Mouse (Mus musculus): ENCODE measurements at regions not wholly inside any gene's neighbourhood (a gene's known extent, or its start where the extent isn't known, plus 50 kb on each side); places are given as distances from the start of the nearest gene placed in this dataset.

DNA sequence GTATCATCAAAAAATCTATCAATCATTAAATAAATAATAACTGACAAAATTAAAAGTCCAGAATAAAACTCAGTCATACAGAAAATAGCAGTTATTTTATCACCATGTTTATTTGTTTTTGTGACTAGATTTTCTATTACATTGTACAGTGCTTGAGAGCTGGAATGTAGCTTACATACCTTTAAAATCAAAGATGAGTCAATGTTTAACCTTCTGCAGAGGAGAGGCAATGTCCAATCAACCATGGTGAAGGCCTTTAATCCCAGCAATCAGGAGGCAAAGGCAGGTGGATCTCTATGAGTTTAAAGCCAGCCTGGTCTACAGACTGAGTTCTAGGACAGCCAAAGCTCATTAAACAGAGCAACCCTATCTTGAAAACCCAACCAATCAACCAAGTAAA, 131.1 kb downstream of the Gm9733 start:
- no peak for DNase-seq (ENCODE audit: low read depth)

DNA sequence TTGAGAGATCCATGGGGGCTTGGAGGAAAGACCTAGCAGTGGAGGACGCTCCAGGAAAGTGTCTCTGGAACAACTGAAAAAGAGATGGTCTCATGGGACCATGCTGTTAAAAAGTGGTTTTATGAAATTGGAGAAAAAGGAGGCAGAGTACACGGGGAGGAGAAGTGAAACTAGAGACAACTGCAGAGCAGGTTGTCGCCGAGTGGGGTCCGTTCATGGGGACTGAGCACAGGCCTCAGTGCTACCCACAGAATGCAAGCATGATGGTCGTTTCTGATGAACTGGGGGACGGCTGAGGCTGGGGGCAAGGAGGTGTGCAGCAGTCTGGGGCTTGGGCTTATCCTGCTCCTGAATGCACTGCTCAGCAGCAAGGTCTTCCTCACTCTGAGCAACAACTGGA, 129.3 kb downstream of the Gm9733 start:
- no peak for DNase-seq (ENCODE audit: low read depth)

- no peak for DNase-seq (ENCODE audit: low read depth)
Measured at GRCm38 (mm10) chr3:15205266-15206229, 126.6 kb downstream of the Gm9733 start.

- no peak for DNase-seq (ENCODE audit: low read depth)
Measured at GRCm38 (mm10) chr3:15212357-15212756, 119.7 kb downstream of the Gm9733 start.

GRCm38 (mm10) chr3:15217591-15217990, 114.5 kb downstream of the Gm9733 start:
- no peak for DNase-seq (ENCODE audit: low read depth)

DNA sequence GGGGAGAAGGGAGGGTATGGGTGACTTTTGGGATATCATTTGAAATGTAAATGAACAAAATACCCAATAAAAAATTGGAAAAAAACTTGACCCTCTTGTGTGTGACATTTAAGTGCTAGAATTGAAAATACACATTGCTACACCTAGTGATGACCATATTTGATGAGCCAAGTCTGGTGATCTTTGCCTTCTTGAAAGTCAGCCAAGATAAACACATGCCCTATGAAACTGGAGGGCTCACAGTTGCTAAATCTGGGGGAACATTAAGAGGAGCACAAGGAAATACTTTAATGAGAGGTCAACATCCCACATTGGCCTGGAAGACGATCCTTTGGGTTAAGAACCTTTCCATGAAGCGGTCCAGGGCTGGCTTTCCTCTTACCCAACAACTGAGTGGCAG, 112.8 kb downstream of the Gm9733 start:
- no peak for DNase-seq (ENCODE audit: low read depth)

GRCm38 (mm10) chr3:15223266-15223665, 108.8 kb downstream of the Gm9733 start:
- DNase-seq (ENCODE audit: low read depth), result no peak

DNA sequence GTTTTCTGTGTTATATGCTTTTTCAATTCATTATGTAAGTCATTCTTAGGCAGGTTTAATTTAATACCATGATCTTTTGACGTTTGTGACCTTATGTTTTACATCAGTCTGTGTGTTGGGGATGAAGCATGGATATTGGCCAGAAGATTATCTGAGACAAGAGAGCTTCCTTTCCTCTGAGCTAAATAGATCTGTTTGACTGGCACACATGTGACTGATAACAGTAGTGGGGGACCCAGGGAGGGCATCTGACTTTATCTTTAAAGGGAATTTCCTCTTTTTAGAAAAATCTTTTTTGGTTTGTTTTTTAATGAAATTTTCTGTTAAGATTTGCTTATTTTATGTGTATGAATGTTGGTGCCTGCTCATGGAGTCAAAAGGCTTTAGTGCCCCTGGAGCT, 107.7 kb downstream of the Gm9733 start:
- peak; percentile 20 for DNase-seq (ENCODE audit: low read depth)

DNA sequence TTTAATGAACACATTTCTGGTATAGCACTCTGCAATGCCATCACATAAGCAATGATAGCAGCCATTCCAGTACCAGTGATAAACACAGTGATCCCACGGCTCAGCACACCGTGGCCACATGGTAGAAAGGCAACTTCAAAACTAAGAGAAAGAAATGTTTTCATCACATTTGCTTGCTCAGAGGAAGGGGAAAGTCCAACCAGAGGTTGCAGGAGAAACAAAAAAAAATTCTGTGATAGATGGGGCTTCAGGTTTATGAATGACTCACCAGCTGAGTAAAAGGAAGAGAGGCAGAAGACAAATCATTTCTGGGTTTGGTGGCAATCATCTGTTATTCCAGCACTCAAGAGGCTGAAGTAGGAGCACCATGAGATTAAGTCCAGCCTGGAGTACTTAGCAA, 103.5 kb downstream of the Gm9733 start:
- peak; percentile 39 for DNase-seq (ENCODE audit: low read depth)

DNA sequence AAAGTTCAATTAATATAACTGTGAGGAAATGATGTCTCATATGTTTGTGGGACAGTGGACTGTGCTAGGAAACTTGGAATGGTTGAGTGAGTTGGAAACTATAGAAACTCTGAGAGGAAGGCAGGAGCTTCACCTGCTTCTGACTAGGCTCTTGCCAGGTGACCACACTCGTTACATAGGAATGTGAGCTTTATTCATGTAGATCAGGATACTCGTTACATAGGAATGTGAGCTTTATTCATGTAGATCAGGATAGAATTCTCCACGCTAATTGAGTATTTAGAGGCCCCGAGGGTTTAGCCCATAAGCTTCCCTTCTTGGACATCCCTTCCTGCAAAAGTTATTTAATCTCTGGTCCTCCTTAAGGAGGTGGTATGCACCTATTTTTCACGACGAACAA, 101.9 kb downstream of the Gm9733 start:
- DNase-seq (ENCODE audit: low read depth), result no peak

DNA sequence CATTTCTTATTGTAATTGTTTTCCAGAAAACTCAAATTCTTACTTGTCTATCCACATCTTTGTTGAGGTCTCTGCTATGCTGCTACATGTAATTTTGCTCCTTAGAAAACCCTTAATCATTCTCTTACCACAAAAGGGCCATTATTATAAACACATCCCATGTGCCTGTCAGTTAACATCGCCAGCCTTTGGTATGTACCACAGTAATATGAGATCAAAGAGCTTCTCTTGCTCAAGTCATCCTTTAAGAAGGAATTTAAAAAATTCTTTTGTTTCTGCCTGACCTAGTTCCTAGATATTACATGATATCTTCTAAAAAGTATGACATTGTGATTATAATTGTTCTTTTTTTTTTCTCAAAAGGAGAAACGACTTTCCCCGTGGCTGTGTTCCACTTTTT, 100.7 kb downstream of the Gm9733 start:
- DNase-seq (ENCODE audit: low read depth), result peak; percentile 46

DNA sequence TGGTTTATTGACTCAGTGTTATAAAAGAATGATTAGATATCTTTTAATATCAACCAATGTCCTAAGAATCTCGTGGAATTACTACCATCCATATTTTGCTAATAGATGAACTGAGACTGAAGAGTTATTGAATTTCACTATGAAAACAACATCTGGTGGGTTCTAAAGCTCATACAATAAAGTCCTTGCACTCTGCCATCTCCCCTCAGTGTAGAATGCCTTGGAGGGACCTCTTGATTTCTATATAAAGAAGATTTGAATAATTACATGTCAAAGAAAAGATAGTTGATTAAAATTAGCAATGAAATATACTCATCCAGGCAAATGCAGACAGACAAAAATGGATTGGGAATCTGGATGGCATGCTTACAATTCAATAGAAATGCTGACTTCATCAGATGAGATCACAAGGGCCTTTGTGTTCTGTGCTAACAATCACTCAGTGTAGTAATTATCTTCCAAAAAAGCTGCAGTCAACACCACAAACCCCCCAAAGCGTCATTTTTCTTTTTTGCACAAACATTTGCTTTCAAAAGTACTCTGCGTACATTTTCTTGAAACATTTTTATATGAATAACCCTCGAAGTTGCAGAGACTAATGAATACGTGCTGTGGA, 94.2 kb downstream of the Gm9733 start:
- DNase-seq (ENCODE audit: low read depth), result no peak

- DNase-seq (ENCODE audit: low read depth), result peak; percentile 84
Measured at GRCm38 (mm10) chr3:15242388-15242787, 89.7 kb downstream of the Gm9733 start.

GRCm38 (mm10) chr3:15243584-15243983, 88.5 kb downstream of the Gm9733 start:
- DNase-seq (ENCODE audit: low read depth), result peak; percentile 40

GRCm38 (mm10) chr3:15244999-15245398, 87.1 kb downstream of the Gm9733 start:
- DNase-seq (ENCODE audit: low read depth), result peak; percentile 84

All from 416B (cell line).